Mouse (Mus musculus) skeletal muscle tissue, postnatal 0 days (tissue): ENCODE data around the gene Bloc1s6. TPM values are rescaled to one million over a fixed set of nuclear protein-coding genes. Genes with fewer than 3 reads are reported as not detected.

ENCODE experiments used
- polyA plus RNA-seq: library from polyadenylated mRNA; unstranded; fragments of >200 nt; fragmentation: Nextera tagmentation; extraction: Ambion mirVana; gene quantifications from 2 replicates; pipeline ENCODE4 v1.2.1, GENCODE M21; 2015

The Bloc1s6 gene
- polyA plus RNA-seq, result 31.7 and 38.5 TPM in 2 replicates

GRCm38 (mm10) chr2:122737894-122738830 is at the start of gene Bloc1s6:
Gene Bloc1s6 (plus strand): TSS chr2:122738503.

GRCm38 (mm10) chr2:122702181-122703036 is 35.9 kb upstream of the Bloc1s6 start, which contains the start of gene Slc30a4:
Gene Slc30a4 (minus strand): TSS chr2:122702663.

GRCm38 (mm10) chr2:122765071-122765793 is 26.9 kb downstream of the Bloc1s6 start, which contains the start of gene Sqor:
Gene Sqor (plus strand): TSS chr2:122765237.

Other genes with a start within 250 kb of the Bloc1s6 start
- 393 and 467 TPM in 2 replicates for gene Gatm, start 127.2 kb upstream of the Bloc1s6 start, polyA plus RNA-seq
- 0.17 and 0.74 TPM in 2 replicates for gene AA467197, start 101.5 kb upstream of the Bloc1s6 start, polyA plus RNA-seq
- 5.6 and 5.8 TPM in 2 replicates for gene Slc30a4, start 35.8 kb upstream of the Bloc1s6 start, polyA plus RNA-seq
- gene Sqor, start 26.7 kb downstream of the Bloc1s6 start, polyA plus RNA-seq, result 12.8 and 25.6 TPM in 2 replicates